Mouse (Mus musculus) bone marrow, adult 2 months (tissue): ENCODE measurements at regions not wholly inside any gene's neighbourhood (a gene's known extent, or its start where the extent isn't known, plus 50 kb on each side); places are given as distances from the start of the nearest gene placed in this dataset.

ENCODE experiments used
- H3K27ac ChIP-seq: fragments of 200-500 bp; 2 replicates; pipeline ENCODE4 v1.5.1; 2012; ENCODE audit warnings: low read depth, mild to moderate bottlenecking, control low read depth, inconsistent platforms, low read length; ENCODE audit not compliant: control insufficient read depth, poor library complexity, insufficient read depth
- H3K4me1 ChIP-seq: fragments of 200-500 bp; 2 replicates; pipeline ENCODE4 v1.6.1; 2011; ENCODE audit warnings: low read length; ENCODE audit not compliant: control insufficient read depth, insufficient read depth
- H3K4me3 ChIP-seq: fragments of 200-500 bp; replicated peaks from 2 replicates; pipeline ENCODE3; 2011; ENCODE audit warnings: mild to moderate bottlenecking, low read depth, low read length, control low read depth; ENCODE audit not compliant: control insufficient read depth
- CTCF ChIP-seq: fragments of 200-500 bp; IDR thresholded peaks from 2 replicates; pipeline ENCODE4 v1.5.1; 2011; ENCODE audit warnings: low read length, control low read depth; ENCODE audit not compliant: control insufficient read depth, insufficient read depth
- POLR2A ChIP-seq: fragments of 200-500 bp; IDR thresholded peaks from 2 replicates; pipeline ENCODE4 v1.6.1; 2011; ENCODE audit warnings: low read depth, mild to moderate bottlenecking, control low read depth, low read length, borderline replicate concordance; ENCODE audit not compliant: control insufficient read depth
- WGBS: fragments of 180-500 bp; shearing (Covaris S2); methylation state at CpG from one replicate; pipeline ENCODE4 v1.1.7; 2018; 5-methylcytosine and 5-hydroxymethylcytosine counted together

DNA sequence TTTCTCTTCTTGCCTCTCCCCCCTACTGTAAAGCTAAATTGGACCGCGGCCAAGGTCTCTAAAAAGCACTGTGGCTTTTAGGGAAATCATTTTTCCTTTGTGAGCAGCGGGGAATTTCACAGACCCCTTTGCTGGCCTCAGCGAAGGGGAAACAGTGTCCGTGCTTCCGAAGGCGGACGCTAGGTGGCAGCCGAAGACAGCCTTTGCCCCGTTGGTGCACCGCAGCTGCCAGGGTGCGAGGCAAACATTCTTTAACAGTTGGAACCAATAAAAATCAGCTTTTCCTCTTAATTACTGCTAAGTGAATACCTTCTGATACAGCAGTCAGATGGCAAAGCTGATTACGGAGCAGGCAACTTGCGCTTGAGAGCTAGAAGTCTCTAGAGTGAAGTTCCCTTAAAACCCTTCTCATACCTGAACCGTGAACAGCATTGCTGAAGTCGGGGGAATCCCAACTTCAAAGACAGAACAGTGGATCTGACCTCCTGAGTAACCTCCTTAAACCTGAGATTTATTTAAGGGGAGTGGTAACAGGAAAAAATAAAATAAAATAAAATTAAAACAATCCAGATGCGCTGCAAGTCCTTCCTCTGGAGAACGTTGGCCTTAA lies 263.7 kb upstream of the Adamts16 start:
- Histone ChIP-seq H3K4me1 (no peaks in the 10 kb centered on the region), H3K27ac (no peak overlapping the region), H3K4me3 (no peak overlapping the region)
- 19% methylated on average over 18 of the region's 18 CpGs for WGBS
- TF ChIP-seq POLR2A (no peak), CTCF (peak; percentile 50)

DNA sequence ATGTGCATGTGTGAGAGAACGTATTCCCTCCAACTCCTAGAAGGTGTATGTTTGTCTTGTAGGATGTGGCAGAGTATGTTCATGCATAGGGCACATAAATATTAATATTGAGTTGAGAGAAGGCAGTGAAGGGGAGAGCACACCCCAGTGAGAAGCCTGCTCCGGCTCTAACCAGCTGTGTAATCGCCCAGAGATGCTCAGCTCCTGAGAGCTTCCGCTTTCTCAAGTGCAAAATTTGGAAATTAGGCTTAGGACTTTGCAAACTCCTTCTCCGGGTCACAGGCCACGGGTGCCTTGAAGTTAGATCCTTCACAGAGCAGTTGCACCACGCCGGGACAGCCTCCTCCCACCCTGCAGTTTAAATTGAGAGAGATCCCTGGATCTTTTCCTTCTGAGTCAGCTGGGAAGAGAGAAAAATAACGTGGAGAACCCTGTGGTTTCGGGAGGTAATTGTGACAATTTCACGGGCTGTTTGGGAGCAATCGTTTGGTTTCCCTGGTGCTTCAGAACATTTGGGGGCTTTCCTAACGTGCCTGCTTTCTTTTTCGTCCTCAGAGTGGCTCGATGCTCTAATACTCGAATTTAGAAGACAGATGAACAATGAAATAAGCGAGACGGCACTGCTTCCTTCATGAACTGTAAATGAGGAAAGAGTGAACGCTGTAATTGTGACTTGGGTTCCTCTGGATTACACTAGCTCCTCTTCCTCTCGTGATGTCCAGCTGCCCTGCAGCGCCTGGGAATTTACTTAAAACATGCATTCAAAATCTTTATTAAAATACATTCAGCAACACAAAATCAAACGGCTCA lies 263.0 kb upstream of the Adamts16 start:
- TF ChIP-seq POLR2A (no peak), CTCF (no peak)
- no peak overlapping the region for H3K4me3 ChIP-seq
- H3K4me1 ChIP-seq: no peaks in the 10 kb centered on the region
- 28% methylated on average over 22 of the region's 22 CpGs for WGBS
- no peak overlapping the region for H3K27ac ChIP-seq

DNA sequence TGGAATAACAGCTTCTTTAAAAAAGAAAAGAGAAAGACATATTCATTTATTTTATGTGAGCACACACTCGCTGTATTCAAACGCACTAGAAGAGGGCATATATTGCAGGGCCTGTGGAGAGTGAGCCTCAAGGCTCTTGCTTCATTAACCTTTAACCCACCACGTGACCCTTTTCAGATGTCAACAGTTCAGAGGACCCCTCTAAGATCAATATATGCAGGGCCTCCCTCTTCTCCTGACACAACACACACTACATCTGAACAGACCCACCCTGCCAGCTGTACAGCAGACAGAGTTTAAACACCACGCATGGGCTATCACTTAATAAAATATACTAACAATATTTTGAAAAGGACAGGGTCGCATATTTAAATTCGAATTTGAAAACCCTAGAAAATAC lies 242.7 kb upstream of the Adamts16 start:
- WGBS: 83% methylated on average over 6 of the region's 6 CpGs
- no peak overlapping the region for H3K27ac ChIP-seq
- TF ChIP-seq CTCF: no peak
- no peak for TF ChIP-seq POLR2A

DNA sequence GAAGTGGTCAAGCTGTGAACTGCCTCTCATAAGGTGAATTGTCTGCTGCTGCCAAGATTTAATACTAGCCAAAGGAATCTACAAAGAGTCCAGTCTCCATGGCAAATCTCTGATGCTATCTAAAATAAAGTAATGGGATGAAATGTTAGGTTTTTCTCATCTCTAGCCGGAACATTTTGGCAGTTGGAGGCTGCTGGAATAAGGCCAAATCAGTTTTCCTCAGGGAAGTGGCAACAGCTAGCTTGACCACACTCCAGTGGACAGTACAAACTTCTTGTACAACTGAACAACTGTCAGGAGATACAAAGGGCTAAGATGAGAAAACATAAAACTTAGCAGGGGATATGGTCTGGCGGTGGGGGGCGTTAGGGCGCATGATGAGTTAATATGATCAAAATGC lies 234.3 kb upstream of the Adamts16 start:
- no peaks in the 10 kb centered on the region for H3K4me1 ChIP-seq
- no peak overlapping the region for H3K27ac ChIP-seq
- WGBS: 90% methylated on average over 4 of the region's 4 CpGs
- H3K4me3 ChIP-seq: no peak overlapping the region
- TF ChIP-seq POLR2A (no peak), CTCF (no peak)

More for the DNA sequence above, 242.7 kb upstream of the Adamts16 start:
- Histone ChIP-seq H3K4me3 (no peak overlapping the region), H3K4me1 (no peaks in the 10 kb centered on the region)

DNA sequence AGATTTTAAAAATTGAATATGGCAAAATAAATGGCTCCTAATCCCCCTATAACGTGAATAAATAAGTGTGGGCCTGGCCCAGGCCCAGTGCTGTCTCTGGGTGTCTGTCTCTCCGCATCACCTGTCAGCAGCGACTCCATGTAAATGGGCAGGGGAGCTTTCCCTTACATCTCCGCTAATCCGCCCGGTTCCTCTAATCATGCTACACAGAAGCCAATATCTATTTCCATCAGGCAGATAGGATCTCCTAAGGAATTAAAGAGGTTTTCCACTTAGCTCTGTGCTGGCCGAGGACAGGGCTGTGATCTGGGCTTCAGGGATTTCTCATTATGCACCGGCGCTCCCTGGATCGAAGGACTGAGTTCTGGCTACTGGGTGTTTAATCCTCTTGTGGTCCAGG lies 232.4 kb upstream of the Adamts16 start:
- H3K4me3 ChIP-seq: no peak overlapping the region
- no peaks in the 10 kb centered on the region for H3K4me1 ChIP-seq
- TF ChIP-seq POLR2A (no peak), CTCF (no peak)
- 81% methylated on average over 10 of the region's 10 CpGs for WGBS
- no peak overlapping the region for H3K27ac ChIP-seq

DNA sequence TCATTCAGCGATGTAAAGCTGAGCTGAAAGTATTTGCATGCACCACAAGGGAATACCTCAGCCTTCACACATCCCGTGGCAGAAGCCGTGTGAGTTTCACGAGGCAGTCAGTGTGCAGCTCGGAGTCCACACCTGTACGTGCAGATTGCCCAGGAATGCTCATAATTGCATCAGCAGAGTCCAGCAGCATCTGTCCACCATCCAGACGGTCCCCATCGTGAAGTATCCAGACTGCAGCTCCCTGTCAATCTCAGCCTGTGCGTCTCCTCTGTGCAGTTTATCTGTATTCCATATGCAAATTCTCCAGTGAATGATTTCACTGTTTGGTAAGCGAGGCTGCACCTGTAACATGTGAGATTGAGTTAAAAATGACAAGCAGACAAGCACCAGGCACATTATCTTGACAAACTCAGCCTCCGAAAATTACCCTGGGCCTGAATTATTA lies 227.2 kb upstream of the Adamts16 start:
- 74% methylated on average over 11 of the region's 11 CpGs for WGBS
- H3K27ac ChIP-seq: no peak overlapping the region
- TF ChIP-seq POLR2A: no peak
- TF ChIP-seq CTCF: no peak
- H3K4me3 ChIP-seq: no peak overlapping the region
- no peaks in the 10 kb centered on the region for H3K4me1 ChIP-seq

DNA sequence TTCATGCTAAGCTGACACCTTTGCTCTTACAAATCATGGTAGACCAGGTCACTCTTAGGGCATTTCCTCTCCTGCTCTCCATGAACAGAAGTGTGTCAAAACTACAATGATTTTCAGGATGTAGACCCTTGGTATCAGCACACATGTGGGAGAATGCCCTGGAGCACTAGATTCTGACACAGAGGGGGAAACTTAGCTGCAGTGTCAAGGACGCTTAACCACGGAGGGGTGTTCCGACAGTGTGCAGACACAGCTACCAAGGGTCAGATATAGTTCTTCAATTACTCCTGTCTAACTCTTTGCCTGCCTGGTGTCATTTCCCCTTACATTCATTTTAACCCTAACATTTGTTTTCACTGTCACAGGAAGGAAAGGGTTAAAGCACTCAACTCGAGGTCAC lies 226.4 kb upstream of the Adamts16 start:
- H3K27ac ChIP-seq: no peak overlapping the region
- TF ChIP-seq CTCF (no peak), POLR2A (no peak)
- H3K4me3 ChIP-seq: no peak overlapping the region
- WGBS: 28% methylated on average over 4 of the region's 4 CpGs
- H3K4me1 ChIP-seq: no peaks in the 10 kb centered on the region

DNA sequence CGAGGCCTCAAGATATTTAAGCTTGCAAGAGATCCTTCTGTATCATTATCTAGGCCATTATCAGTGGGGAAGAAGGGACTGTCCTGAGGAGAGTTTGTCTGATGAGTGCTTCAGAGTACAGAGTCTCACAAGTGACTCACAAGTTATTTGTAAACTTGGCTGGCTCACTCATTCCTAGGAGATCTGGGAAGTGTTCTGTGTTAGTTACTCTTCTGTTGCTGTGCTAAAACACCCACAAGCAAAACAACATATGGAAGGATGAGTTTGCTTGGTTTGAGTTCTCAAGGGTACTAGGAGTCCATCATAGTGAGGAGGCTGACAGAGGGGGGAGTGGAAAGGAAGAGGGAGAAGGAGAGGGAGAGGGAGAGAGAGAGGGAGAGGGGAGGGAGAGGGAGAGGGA lies 224.0 kb upstream of the Adamts16 start:
- 62% methylated on average over 1 of the region's 1 CpGs for WGBS
- no peak for TF ChIP-seq CTCF
- TF ChIP-seq POLR2A: no peak
- no peak overlapping the region for H3K27ac ChIP-seq
- no peak overlapping the region for H3K4me3 ChIP-seq
- no peaks in the 10 kb centered on the region for H3K4me1 ChIP-seq
